Mouse (Mus musculus) mature B cell (primary cell): ENCODE measurements around the gene Pak3.
"Not testable (repeated sequence)": the region's sequence is repeated elsewhere in the genome, so short reads cannot be mapped to it uniquely, and the experiment has no call there.

Experiments
- in situ Hi-C: fragments of 300-500 bp; cut with MboI; formaldehyde crosslinking; loops from 2 replicates; pipeline ENCODE4 v1.14.3; 2019

Pak3 gene

DNA sequence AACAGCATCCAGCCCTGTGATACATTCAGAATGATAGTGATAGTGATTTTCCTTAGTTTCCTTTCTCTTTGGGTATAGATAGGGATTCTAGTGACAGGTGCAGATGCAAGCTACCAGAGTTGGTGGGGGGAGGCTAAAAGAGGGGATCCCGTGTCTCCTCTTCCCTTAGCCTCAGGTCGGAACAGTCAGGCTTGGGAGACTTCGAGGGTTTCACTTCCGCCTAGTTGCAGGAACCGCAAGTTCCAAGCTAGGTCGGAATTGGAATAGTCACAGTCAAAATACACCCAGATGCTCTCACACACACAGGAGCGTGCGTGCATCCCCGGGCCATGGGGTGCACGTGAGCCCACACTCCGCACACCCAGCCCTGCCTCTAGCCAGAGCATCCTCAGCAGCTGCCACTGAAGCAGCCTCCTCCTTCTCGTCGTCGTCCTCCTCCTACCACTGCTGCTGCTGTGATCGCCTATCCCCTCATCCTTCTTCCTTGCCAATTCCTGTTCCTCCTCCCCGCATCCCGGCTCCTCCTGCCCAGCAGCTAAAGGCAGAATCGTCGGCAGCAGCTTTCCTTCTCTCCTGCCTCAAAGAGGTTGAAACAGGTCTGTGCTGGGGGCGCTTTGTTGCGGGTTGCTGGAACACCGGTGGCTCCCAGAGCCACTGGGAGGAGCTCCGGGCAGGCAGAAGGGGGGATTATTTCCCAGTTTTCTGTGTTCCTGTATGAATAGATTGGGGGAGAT is at the start of gene Pak3:
Gene Pak3 (plus strand): TSS at position 424 of the 734 bp plus-strand sequence.
- in situ Hi-C loops = no loop called here

DNA sequence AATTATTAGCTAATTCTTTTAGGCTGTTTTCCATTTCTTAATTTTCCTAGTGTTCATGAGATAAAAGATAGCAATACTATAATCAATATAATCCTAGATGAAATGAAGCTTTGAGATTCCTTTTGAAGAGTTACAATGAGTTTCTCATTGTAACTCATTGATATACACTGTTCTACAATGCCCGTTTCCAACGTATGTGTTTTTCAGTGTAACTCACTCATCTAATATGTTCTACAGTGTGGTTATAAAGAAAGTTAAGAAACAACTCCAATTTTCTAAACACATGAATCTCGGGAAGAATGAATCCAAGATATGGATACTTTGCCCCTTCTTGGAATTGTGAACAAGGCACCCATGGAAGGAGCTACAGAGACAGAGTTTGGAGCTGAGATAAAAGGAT is 35.5 kb upstream of the Pak3 start:
- in situ Hi-C loops = no loop called here

DNA sequence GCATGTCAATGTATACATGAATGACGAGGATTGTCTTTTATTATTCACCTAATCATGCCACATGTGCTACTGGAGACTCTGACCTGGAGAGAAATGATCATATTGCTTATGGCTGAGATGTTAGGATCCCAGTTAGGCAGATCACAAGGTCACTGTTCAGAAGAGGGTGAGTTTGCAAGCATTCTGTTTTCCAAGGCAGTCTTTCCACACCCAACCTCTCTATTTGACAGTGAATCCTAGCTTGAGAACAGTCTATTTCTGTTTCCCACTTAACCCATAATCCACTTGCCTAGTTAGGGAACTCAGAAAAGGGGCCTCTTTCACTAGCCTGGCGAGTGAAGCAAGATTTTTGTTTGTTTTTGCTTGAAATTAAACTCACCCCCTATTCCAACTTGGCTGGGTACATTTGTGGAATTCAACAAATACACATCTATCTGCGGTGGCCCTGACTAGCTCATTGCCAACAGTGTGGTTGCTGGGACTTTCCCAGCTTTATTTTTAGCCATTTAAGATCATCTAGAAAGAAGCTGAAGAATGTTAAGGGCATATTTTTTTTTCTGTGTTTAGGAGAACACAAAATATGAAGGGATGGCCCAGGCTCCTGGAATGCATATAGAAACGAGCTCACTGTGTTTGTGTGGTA is 17.2 kb upstream of the Pak3 start:
- in situ Hi-C loops = no loop called here

DNA sequence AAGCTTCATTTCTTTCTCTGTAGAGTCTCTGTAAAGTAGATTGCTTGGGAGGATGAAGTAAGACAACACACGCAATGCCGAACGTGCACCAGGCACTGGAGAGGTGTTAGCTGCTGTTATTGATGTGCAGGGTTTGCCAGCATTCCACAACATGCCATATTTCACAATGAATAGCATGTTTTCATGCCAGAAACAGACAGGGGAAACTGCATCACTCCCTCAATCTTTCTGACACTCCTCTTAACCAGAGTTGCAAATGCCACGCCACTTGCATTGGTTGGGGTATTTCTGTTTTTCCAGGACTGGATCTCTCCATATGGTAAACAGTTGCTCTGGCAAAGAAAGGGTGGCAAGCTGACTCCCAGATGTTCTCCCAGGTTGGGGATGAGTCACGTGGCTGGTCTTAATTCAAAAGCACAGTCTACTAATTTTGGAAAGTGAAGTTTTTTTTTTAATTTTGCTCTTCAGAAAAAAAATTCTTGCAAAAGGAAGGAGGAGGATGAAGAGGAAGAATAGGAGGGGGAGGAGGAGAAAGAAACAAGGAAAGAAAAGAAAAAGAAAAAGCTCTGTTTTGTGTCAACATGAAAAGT is 16.5 kb upstream of the Pak3 start:
- in situ Hi-C loops = no loop called here

DNA sequence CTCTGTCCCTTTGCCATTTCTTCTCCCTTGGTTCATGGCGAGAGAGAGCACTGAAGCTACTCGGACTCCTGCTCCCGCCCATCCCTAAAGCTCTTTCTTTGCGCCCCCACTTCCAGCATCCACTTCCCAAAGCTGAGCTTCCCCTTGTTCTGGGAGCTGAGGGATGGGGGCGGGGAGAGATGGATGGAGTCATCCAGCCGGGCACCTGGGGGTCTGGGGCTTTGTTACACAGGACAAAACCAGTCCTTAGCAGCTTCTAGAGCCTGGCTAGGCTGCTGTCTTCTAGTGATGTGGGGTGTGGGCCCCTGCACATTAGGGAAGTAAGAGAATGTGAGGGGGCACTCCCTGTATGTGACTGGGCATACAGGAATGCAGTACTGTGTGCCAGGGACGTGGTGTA is 526 bp downstream of the Pak3 start:
- in situ Hi-C loops = no loop called here

DNA sequence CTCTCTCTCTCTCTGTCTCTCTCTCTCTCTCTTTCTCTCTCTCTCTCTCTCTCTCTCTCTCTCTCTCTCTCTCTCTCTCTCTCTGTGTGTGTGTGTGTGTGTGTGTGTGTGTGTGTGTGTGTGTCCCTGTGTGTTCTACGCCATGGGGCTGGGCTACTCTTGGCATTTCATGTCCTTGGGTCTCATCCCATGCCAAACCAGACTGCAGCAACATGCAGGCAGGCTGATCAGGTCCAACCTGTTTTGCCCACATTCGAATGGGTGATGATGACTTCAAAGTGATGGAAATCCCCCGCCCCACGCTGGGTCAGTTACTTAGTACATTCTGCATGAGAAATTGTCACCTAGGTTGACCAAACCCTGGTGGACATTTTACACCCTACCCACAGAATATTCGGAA is 1.1 kb downstream of the Pak3 start:
- in situ Hi-C loops = not testable (repeated sequence)

DNA sequence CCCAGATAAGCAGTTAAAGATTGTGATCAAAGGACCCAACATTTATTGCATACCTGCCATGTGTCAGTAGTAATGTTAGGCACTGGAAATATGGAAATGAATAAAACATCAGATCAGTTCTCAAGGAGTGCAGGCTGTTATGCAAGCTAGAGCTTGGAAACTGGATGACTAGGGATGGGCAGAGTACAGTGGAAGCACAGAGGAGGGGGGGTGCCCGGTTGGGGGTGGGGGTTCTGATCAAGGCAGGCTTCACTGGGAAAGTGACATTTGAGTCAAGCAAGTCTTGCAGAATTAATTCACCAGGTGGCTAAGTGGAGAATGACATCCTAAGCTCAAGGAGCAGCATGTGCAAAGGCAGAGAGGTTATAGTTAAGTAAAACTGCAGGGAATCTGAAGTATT is 1.8 kb downstream of the Pak3 start:
- in situ Hi-C loops = no loop called here

DNA sequence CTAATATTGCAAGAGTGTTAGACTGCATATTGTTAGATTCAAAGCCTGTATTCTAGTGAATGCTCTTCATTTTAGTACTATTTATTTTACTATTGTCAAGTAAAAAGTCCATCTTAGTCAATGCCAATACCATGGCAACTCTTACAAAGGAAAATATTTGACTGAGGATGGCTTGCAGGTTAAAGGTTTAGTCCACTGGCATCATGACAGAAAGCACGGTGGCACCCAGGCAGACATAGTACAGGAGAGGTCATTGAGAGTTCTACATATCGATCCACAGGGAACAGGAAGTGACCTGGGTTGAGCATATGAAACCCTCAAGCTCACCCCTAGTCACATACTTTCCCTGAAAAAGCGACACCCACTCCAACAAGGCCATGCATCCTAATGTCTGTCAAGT is 13.9 kb downstream of the Pak3 start:
- in situ Hi-C loops = no loop called here

DNA sequence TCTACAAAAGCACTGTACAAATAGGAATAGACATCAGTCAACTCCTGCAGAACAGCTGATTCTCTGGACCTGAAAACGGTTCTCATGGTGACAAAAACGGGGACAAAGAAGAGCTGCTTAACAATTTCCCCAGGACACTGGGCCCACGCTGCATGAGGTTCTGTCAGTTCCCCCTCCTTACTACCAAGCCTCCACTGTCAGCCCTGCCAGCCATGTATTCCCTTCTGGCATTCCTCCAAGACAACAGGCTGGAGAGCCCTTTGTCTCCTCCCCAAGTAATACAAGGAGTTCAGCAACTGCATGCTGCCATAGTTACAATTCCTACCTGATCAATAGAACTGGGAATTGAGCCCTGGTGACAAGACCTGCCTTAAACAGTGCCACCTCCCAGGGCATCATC is 15.2 kb downstream of the Pak3 start:
- in situ Hi-C loops = no loop called here

DNA sequence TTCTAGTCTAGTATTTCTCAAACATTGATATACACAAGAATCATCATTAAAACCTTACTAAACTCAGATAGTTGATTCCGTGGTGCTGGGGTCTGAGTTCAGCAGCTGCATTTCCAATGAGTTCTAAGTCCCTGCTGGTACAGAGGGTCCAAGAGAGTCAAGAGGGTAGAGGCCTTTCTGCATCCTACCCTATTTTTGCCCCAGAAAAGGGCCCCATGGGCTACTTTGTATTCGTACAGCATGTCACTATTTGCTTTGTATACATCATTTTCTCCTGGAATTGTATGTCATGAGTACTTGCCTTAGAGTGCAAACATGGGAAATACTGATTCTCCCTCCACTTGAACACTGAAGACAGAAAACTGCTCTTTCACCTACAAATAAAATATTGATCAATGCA is 24.4 kb downstream of the Pak3 start:
- in situ Hi-C loops = no loop called here

DNA sequence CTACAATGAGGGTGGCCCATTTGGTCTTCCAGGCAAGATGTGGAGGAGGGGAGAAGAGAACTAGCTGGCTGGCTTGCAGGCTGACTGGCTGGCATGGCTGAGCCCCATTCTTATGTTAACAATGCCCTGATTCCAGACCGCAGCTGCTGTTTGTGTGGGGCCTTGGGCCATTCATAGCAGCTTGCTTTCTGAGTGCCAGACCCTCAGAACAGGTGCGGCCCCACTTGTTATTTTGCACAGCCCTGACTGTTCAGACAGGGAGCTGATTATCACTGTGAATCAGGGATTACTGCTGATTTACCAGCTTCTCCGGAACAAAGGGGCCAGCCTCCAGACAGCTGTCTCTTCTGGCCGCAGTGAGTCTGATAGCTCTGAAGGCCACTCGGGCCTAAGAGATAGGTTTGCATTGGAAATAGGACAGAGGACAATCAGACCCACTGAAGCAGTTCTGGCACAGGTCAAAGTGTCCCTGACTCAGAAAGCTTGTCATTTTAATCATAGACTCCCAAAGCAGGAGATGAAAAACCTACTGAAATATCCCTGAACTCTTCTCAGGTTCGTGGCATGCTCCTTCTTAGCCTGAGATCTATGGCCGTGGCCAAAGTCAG is 24.9 kb downstream of the Pak3 start:
- in situ Hi-C loops = no loop called here

DNA sequence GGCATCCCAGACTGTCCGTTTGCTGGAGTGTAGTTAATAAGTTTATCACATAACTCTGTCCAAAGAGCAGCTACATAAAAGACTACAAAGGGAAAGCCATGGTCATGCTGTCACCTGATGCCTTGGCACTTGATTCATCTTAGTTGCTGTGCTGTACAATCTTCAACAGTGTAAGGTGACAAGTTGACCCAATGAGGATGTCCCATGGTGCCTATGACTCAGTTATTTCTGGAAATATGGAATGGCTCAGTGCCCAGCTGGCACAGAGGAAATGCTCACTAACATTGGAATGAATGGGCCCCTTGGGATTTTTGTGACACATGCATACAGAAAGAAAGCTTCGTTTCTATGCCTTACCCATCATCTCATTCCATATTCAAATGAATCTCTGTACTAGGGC is 55.3 kb downstream of the Pak3 start:
- in situ Hi-C loops = no loop called here

DNA sequence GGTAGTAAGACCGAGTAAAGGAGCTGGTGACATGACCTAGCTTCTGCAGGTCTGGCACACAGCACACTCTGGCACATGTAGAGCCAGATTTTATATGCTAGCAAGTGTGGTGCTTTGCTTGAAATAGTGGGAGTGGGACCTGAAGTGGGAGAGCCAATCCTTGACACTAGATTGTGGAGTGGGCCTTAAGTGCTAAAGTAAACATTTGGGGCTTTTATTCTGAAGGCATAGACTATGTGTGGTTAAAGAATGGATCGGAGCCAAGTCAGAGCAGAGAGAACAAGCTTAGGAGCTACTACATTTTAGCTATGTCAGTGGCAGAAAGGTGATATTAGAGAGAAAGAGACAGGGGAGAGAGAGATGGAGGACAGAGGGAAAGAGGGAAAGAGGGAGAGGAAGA is 61.5 kb downstream of the Pak3 start:
- in situ Hi-C loops = no loop called here

DNA sequence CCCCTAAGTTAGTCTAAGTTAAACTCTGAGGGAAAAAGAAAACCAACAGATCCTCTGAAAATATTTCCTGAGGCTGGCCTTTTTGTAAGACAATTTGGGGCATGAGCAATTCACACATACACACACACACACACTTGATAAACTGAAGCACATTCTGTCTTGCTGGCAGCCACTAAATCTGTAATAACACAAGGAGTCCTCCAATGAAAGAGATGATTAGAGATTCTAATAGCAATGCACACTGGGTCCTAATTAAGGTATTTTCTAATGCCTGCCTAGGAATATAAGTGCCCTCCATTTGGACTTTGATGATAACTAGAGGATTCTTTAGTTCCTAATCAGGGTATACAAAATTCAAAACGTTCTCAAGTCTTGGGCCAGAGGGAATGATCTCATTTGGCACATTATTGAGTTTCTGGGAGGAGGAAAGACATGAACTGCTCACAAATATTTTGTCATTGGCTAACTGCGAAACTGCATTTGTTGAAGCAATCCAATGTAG is 62.1 kb downstream of the Pak3 start:
- in situ Hi-C loops = no loop called here

DNA sequence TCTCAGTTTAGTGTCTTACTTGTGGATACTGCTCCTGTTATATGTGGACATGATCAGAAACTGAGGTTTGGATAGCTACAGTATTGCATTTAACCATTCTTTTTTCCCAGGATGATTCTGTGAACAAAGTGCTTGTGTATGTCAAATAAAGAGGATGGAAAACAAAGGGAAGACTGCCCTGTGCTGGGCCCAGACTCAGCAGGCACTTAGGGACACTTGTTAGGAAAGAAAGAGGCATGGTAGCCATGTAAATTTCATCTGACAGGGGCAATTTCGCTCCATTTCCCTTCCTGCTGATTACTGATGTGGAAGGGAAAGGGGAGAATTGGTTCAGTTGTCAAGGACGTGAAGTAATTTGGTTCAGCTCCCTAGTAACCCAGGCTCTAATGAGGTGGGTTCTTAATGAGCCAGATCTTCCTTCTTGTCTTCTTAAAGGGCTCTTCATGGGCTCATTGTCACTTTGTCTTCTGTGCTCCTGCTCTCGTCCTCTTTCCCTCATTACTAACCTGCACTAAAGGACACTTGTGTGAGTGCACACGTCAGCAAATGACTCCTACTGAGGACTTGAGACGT is 88.6 kb downstream of the Pak3 start:
- in situ Hi-C loops = no loop called here

DNA sequence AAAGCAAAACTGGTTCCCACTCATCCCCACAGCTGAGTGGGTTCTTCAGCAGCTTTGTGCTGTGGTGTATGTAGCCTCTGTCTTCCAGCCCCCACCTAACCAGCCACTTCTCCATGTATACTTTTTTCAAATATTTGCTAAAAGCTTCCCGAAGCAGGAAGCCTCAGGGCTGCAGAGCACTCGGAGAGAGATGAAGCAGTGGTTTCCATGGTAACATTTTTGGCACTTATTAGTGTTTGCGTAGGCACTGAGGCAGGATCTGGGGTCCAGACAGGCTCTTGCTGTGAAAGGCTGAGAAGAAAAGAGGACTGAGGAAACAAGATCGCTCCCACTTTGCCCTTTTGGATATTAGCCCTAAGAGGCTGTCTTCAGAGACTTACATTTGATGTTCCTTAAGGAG is 100.3 kb downstream of the Pak3 start:
- in situ Hi-C loops = no loop called here

DNA sequence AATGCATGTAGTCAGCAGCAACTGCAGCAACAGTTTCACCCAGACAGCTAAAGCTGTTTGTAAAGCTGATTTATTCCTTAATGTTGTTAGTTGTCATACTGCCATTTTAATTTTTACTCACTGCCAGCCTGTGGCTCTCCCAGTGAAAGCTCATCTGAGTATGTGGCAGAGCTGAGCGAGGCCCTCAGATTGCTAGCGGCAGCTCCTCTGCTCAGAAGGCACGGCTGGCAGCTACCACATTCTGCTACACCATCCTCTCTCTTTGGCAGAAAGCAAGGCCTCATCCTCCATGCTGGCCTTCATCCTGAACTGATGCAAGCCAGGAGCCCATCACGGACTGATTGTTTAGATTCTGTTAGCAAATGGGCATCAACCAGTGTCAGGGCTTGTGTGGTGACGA is 109.4 kb downstream of the Pak3 start:
- in situ Hi-C loops = no loop called here

DNA sequence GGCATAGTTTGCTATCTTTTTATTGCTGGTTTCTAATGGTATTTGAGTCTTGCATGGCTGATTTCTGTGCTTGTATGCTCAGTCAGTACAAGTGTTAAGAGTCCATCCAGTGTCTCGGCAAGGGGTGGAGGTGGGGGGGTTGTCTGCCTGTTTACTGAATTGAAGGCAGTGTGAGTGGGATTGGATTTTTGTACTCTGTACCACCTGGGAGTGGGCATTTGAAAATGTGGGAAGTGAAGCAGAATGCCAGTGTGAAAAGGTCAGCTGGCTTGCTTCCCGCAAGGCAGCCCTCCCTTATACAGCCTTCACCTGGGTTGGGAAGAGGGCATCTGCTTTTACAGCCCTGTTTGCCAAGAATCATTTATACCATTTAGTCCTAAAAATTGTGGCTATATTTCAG is 125.5 kb downstream of the Pak3 start:
- in situ Hi-C loops = no loop called here

DNA sequence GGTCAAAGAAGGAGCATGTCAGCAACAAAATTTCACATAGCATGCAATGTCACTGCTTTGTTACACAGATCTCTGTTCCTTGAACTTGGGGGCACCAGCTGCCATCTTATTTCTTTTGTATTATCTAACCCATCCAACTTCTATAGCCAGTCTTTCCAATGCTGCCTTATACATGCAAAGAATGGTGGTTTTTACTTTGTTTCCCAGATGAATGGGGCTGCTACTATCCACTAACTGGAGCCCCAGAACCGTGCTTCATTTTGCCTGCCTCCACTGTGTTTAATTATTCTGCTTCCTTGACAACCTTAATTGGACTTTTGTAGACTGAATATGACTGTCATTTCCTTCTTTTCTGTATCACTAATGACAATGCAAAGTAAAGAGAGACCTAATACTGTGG is 126.4 kb downstream of the Pak3 start:
- in situ Hi-C loops = no loop called here

DNA sequence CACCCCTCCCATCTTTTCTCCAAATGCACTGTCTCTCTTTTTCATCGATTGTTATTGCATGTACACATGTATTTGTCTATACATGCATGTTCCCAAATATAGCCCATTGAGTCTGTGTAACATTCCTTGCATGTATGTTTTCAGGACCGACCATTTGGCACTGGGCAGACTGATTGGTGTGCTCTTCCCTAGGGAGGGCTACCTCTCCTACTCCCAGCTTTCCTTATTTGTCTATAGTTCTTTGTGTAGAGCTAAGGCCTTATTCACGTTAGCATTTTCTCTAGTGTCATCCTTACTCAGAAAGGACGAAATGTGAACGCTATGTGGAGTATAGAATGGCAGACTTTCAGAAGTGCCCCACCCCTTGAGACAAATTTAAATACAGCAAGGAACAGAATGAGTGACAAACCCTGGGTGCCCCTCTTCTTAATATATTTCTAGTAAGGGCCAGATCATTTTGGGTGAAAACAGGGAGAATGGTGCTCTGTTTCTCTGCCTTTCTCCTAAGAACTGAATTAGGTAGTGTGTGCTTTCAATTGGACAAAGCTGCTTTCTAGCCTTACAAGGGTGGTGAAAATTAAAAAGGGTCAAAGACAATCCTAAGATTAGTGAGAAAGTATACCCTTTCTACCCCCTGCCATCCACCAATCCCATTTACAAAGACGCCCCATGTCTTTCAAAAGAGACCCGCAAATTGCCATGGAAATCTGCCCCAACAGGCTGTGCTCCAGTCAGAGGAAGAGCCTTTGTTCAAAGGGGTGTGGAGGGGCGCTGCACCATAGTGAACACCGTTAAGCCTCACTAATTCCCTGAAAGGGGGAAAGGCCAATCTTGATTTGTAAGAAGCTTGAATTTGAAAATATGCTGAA is 136.2 kb downstream of the Pak3 start:
- in situ Hi-C loops = no loop called here

DNA sequence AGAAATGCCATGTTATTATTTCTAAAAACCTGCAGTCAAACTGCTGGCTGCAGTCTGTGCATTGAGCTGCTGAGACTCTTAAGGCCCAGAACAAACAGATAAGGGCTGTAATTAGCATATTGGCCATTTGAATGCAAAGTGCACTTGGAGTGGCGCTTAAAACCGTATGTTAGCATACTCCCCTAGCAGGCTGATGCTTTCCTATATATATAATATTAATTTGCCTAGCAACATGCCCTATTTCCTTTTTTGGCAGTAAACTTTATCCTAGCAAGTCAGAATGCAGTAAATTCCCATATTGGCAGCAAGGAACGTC is 136.7 kb downstream of the Pak3 start:
- in situ Hi-C loops = no loop called here
